Mouse (Mus musculus) CD4-positive, CD25-positive, alpha-beta regulatory T cell, adult 4 months (primary cell): Measurements from ENCODE around the gene Wbp1l. TPM values are rescaled to one million over a fixed set of nuclear protein-coding genes. Genes with fewer than 3 reads are reported as not detected.

Experiments used
- ATAC-seq: one replicate; pipeline ENCODE4 v1.8.0; 2017
- polyA plus RNA-seq, 2 experiments: library from polyadenylated mRNA; unstranded; fragments of 100-300 nt; shearing (Covaris generic); gene quantifications; one replicate each; pipeline ENCODE4 v1.2.1; 2017

Gene Wbp1l
- polyA plus RNA-seq, 2 experiments from 2014 or later, result 19.2 to 20.8 TPM

- ATAC-seq, result no peak
Observed at GRCm38 (mm10) chr19:46631637-46632036, 32.8 kb downstream of the Wbp1l start.

DNA sequence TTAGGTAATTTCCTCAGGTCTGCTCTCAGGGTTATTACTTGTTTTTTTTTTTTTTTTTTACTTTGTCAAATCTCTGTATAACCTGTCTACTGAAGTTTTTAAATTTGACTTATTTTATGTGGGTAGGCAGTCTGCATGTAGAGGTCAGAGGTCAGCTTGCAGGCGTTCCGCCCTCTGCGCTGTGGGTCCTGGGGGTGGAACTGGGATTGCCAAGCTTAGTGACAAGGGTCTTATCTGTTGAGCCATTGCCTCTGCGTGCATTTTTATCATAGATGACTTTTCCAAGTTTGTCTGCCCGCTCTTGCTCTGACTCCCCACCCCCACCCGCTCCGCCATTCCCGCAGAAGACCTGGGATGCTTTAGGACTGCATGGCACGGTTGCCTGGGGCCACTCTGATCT, 36.9 kb downstream of the Wbp1l start:
- ATAC-seq, result no peak

DNA sequence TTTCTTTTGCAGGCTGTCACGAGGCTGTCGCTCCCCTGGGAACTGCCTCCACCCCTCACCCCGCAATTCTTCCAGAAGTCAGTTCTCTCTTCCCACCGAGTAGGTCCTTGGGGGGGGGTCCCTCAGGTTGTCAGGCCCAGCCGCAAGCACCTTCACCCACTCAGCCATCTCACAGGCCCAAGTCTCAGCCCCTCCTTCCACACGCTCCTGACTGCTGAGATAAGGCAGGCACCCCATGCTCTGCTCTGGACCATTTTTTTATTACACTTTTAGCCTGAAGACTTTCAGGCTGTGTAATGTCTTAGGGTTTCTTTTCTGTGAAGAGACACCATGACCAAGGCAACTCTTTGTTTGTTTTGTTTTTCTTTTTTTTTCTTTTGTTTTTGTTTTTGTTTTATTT, 38.7 kb downstream of the Wbp1l start:
- ATAC-seq, result no peak

DNA sequence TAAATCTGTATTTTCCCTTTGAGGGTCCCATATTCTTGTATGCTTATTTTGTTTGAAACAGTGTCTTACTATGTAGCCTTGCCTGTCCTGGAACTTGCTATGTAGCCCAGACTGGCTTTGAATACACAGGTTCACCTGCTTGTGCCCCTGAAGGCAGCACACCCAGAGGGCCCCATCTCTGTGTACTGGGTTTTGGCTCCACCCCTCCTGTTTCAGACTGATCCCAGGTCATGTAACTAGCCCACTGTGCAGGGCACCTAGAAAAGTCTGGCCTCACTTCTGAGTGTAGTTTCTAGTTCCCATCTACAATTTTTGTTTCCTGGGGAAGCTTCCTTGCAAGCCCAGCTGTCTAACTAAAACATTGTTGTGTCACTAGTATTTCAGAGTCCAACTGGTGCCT, 40.2 kb downstream of the Wbp1l start:
- ATAC-seq, result no peak

GRCm38 (mm10) chr19:46639496-46639895, 40.6 kb downstream of the Wbp1l start:
- ATAC-seq, result no peak

DNA sequence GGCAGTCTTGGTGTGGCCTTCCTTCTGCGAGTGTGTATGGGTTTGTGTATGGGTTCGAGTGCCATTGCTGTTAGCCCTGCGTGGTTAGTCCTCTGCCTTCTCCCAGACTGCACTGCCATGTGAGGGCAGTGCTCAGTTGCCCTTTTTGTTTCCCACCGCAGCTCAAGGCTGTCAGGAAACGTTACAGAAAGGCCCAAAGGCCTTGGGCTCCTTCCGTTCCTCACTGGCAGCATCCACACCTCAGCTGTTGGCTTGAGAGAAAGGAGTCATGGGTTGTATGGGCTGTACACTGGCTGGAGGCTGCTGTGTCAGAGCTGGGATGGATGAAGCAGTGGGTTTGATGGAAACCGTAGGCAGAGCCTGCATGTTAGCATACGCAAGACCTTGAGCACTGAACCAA, 41.9 kb downstream of the Wbp1l start:
- ATAC-seq, result no peak

GRCm38 (mm10) chr19:46641420-46642085, 42.7 kb downstream of the Wbp1l start:
- ATAC-seq, result no peak

- no peak for ATAC-seq
Observed at GRCm38 (mm10) chr19:46642136-46642753, 43.4 kb downstream of the Wbp1l start.

DNA sequence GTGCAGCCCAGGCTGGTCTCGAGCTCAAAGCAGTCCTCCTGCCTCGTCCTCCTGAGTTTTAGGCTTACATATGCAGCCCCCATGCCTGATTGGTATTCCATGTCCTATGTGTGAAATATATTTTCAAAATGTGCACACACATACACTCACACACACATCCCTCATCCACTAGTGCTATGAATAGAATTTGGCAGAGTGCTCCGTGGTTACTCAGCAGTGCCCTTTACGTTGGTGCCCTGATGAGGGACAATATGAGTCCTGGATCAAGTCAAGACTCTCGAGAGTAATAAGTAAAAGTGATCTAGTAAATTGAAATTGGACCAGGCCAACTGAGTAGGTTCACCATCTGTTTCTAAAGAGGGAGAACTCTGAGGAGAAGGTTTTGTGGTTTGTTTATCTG, 44.4 kb downstream of the Wbp1l start:
- ATAC-seq, result no peak

GRCm38 (mm10) chr19:46644343-46644792, 45.5 kb downstream of the Wbp1l start:
- ATAC-seq, result no peak

GRCm38 (mm10) chr19:46644793-46645602, 46.1 kb downstream of the Wbp1l start:
- no peak for ATAC-seq

DNA sequence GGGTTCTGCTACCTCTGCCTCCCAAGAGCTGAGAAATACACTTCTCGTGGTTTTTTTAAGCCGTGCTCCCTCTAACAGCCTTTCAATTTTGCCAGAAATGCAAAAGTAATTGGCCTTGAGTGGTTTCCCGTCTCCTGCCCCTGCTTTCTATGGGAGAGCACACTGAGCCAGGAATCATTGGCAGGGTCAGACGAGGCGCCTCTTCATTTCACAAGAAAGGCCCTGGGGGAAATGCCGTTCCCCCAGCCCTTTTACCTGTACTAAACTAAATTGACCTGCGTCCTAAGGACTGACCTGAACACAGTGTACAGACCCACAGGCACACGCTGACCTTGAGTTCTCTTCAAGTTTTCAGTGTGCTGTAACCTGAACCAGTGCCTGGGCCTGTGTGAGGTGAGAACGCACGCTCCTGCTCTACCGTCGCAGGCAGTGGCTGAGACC, 47.2 kb downstream of the Wbp1l start:
- ATAC-seq, result no peak

GRCm38 (mm10) chr19:46647254-46647653, 48.4 kb downstream of the Wbp1l start:
- ATAC-seq, result no peak

DNA sequence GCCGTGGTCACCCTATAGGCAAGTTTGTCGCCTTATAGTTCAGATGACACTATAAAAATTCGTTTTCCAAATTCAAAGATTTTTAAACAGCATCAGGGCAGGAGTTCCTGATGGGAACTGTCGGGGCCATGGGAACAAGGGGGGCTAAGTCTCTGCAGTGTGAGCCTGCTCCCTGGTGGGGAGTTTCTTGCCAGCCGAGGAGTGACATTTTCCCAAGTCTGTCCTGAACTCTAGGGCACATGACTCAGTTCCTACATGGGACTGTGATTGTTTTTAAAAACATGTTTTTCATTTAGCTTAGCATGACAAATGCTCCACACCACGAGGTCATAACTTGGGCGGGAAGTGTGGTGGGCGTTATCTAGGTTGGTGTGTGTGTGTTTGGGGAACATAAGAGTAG, 49.0 kb downstream of the Wbp1l start:
- no peak for ATAC-seq

GRCm38 (mm10) chr19:46648565-46648964, 49.7 kb downstream of the Wbp1l start:
- no peak for ATAC-seq

DNA sequence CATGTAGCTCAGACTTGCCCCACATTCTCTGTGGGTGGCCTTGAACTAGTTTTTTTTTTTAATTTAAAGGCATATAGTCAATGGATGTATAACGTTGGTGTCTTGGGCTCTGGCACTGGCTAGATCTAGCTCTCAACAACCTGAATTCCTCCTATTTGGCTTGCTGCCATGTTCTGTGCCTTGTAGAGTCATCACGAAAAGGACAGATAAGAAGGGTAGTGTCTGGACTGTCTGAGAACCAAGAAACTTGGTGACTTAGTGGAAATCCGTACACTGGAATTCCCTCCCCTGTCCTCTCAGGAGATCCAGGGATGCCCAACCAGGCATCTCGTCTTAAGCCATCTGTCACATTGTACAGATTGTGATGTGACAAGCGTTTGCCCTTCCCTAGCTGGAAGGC, 54.3 kb downstream of the Wbp1l start:
- ATAC-seq, result no peak

GRCm38 (mm10) chr19:46653616-46654235, 54.8 kb downstream of the Wbp1l start:
- ATAC-seq, result no peak

DNA sequence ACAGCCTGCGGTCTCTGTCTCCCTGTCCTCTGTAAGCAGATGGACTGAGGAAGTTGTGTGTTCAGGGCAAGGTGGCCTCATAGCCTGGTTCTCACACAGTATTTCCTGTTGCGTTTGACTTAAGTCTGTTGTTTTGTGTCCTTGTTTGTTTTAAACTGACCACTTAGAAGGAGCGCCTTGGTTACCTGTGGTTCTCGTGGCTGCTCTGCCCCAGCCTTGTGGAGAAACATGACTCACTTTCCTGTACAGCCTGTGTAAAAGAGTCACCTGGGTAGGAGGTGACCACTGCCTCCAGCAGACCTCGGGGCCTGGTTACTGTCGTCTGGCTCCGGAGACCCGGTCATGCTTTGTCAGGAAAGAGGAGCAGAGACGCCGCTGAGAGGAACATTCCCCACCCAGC, 56.7 kb downstream of the Wbp1l start:
- ATAC-seq, result no peak

DNA sequence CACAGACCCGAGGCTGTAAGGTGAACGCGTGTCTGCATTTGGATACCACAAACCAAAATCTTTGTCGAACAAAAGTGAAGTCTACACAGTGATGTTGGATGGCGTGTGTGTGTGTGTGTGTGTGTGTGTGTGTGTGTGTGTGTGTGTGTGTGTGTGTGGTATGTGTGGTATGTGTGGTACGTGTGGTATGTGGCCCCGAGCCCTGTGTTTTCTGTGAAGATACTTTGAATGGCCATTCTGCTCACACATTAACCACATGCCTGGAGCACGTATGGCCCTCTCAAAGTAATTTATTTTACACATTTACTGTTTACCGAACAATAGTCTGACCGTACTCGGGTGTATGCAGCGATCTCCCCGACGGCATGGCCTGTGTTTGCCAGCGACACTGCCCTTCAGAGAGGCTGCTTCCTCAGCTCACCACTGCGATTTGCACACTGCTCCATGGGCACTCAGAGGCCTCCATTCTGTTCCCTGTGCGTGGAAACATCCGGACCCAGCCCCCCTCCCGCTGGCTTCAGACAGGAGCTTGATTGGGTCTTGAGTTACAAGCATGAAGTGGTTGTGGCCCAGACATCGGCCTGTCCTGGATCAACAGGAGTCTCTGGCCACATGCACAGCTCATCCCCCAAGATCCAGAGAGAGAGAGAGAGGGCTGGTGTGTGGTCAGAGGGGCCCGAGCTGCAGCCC, 57.4 kb downstream of the Wbp1l start:
- no peak for ATAC-seq

- no peak for ATAC-seq
Observed at GRCm38 (mm10) chr19:46657339-46658020, 58.6 kb downstream of the Wbp1l start.

GRCm38 (mm10) chr19:46658348-46658747, 59.5 kb downstream of the Wbp1l start:
- no peak for ATAC-seq

- ATAC-seq, result no peak
Observed at GRCm38 (mm10) chr19:46658851-46659250, 60.0 kb downstream of the Wbp1l start.
